Mouse (Mus musculus): ENCODE measurements around the gene Mfsd13b.
A peak's percentile ranks its signal among the peaks of the same experiment; 100 is the strongest.

The Mfsd13b gene

DNA sequence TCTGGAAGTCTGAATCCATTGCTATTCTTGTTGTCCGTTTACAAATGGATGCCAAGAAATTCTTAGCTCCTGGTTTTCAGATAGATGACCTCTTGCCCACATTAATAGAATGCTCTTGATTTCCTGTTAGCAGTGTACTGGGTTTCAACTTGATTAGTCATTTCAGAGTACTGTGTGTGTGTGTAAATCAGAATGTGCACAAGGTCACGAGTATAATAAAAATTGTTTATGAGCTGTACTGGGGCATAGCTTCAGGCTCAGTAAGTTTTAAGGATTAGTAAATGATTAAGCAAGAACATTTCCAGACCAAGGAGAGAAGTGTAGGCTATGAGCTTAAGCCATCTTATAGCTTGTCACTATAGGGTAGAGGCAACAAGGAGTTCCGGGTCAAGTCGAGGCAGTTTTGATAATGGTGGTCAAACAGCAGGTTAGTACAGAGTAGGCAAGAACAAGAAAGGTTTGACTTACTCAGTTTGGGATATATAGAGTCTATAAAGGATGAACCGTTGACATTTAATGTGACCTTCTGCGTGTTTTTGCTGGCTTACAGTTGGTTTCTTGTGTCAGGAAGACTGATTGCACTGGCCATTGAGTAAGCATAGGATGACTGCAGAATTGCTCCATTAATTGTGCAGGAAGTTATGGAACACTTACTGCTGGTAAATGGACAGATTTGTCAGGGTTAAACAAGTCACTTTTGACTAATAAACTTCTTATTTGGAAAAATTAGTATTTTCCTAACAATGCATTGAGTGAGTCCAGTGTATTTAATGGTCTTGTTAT is 63.6 kb downstream of the Mfsd13b start:
- no peak for DNase-seq

DNA sequence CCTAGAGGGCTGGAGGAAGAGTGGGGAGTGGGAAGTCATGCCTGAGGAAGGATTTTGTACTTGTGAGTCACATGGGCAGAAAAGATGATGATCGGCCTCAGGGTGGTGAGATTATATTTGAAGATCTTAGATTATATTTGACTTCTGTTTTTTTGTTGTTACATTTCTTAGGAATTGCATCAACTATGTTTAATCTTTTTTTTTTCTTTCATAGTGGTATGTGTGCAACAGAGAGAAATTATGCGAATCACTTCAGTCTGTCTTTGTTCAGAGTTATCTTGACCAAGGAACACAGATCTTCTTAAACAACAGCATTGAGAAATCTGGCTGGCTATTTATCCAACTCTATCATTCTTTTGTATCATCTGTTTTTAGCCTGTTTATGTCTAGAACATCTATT is 65.3 kb downstream of the Mfsd13b start:
- DNase-seq = no peak

DNA sequence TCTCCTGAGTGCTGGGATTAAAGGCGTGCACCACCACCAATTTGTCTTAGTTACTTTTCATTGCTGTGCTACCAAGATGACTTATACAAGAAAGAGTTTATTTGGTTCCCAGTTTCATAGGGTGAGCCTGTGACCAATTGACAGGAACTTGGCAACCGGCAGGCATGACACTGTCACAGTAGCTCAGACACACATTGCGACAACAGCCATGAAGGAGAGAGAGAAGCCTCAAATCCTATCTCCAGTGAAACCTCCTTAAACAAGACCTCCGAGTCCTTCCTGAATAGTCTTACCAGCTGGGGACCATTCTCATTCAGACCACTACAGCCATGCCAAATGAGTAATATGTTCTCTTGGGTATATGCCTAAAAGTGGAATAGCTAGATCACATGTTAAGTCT is 70.8 kb downstream of the Mfsd13b start:
- no peak for DNase-seq

DNA sequence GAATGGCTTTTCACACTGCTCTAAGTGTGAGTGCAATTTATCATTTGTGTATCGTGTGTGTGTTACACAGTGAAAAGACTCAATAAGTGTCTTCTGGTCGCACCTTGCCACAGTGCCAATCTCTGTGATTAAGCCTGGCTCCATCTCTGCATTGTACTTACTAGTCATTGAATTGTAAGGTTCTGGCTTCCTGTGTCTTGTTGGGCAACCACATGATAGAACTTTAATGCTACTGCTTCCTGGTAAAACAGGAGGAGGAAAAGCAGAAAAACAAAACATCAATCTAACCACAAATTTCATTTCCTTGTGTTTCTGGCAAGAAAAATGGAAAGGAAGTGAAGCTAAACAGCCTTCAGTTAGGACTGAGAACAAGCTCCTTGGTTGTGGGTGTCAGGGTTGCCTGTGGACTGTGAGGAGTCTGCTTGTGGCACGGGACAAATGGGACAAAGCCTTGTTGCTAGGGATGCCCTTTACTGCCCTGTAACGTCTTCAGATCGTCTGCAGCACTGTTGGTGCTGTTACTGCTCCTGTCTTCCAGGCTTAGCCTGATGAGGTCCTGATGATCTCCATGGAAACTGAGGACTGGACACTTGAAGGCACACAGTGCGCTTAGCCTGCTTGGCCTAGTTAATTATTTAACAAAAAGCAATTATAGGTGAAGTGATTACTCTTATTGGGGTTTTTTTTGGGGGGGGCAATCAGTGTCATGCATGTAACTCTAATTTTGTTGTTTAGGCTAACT is 77.3 kb downstream of the Mfsd13b start:
- DNase-seq = no peak

DNA sequence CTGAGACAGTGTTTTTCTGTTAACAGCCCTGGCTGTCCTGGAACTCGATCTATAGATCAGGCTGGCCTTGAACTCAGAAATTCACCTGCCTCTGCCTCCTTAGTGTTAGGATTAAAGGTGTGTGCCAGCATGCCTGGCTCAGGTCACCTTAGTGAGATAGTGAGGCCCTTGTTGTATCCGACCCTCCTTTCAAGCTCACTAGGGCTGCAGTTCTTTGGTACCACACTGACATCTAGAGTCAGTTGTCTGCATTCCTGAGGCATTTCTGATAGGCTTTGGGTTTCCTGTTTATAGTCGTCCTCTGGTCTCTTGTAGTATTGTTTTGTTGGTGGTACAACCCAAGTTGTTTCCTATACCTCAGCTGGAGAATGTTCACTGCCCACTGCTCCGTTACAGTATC is 82.0 kb downstream of the Mfsd13b start:
- DNase-seq = peak in 1 of 2 experiments; percentile 25

All from kidney, postnatal 25 days (tissue).